Mouse (Mus musculus) limb, embryonic 13.5 days (tissue): ENCODE data around the gene Olfr1466. TPM values are rescaled to one million over a fixed set of nuclear protein-coding genes. Genes with fewer than 3 reads are reported as not detected.

Experiments used
- ATAC-seq: fragments of 200-750 bp; cut with Nextera tagmentation; 2 replicates; pipeline ENCODE4 v1.8.0; 2017; ENCODE audit warnings: low read depth, moderate number of reproducible peaks, moderate TSS enrichment; ENCODE audit not compliant: low FRiP score
- H3K27ac ChIP-seq: fragments of 300-500 bp; sonication (generic); 2 replicates; pipeline ENCODE4 v1.5.1; 2015; ENCODE audit warnings: inconsistent platforms, mild to moderate bottlenecking, moderate library complexity
- H3K27me3 ChIP-seq: fragments of 300-500 bp; sonication (generic); 2 replicates; pipeline ENCODE4 v1.6.1; 2015; ENCODE audit warnings: mild to moderate bottlenecking, inconsistent platforms
- H3K36me3 ChIP-seq: fragments of 300-500 bp; sonication (generic); 2 replicates; pipeline ENCODE4 v1.6.1; 2015; ENCODE audit warnings: inconsistent platforms, mild to moderate bottlenecking, moderate library complexity
- H3K4me1 ChIP-seq: fragments of 300-500 bp; sonication (generic); 2 replicates; pipeline ENCODE4 v1.6.1; 2015; ENCODE audit warnings: inconsistent platforms
- H3K4me2 ChIP-seq: fragments of 300-500 bp; sonication (generic); replicated peaks from 2 replicates; pipeline ENCODE4 v1.6.1; 2015; ENCODE audit warnings: inconsistent platforms, mild to moderate bottlenecking, moderate library complexity
- H3K4me3 ChIP-seq: fragments of 300-500 bp; sonication (generic); 2 replicates; pipeline ENCODE4 v1.5.1; 2015; ENCODE audit warnings: moderate library complexity, mild to moderate bottlenecking, inconsistent platforms
- H3K9ac ChIP-seq: fragments of 300-500 bp; sonication (generic); 2 replicates; pipeline ENCODE4 v1.6.1; 2015; ENCODE audit warnings: mild to moderate bottlenecking, inconsistent platforms
- H3K9me3 ChIP-seq: fragments of 300-500 bp; sonication (generic); 2 replicates; pipeline ENCODE4 v1.6.1; 2016; ENCODE audit warnings: inconsistent platforms
- WGBS: fragments of 180-500 bp; shearing (Covaris S2); methylation state at CpG from one replicate; pipeline ENCODE4 v1.1.7; 2015; 5-methylcytosine and 5-hydroxymethylcytosine counted together
- polyA plus RNA-seq: library from polyadenylated mRNA; unstranded; fragments of >200 nt; fragmentation: Nextera tagmentation; extraction: Ambion mirVana; gene quantifications from 2 replicates; pipeline ENCODE4 v1.2.1, GENCODE M21; 2015

The Olfr1466 gene
- not detected in 2 replicates for polyA plus RNA-seq

GRCm38 (mm10) chr19:13338562-13338961, at the start of gene Olfr1466:
Gene Olfr1466, plus strand, starts transcription at chr19:13338862.
- Histone ChIP-seq H3K27me3 (no peaks in the 10 kb centered on the region), H3K4me2 (no peak within 1 kb of the TSS), H3K9me3 (peaks cover 9% of the 10 kb centered on the region), H3K4me1 (no peaks in the 10 kb centered on the region), H3K9ac (no peak within 1 kb of the TSS), H3K36me3 (no peaks in the 10 kb centered on the region), H3K27ac (no peak within 1 kb of the TSS), H3K4me3 (no peak within 1 kb of the TSS)
- 91% methylated on average over 2 of the region's 2 CpGs for WGBS
- no peak for ATAC-seq

GRCm38 (mm10) chr19:13315441-13315840, 23.2 kb upstream of the Olfr1466 start, which contains the start of gene Olfr1465:
Gene Olfr1465, minus strand, starts transcription at chr19:13315541.
- Histone ChIP-seq H3K9ac (no peak within 1 kb of the TSS), H3K27ac (no peak within 1 kb of the TSS), H3K4me1 (no peaks in the 10 kb centered on the region), H3K4me2 (no peak within 1 kb of the TSS), H3K9me3 (no peaks in the 10 kb centered on the region), H3K4me3 (no peak within 1 kb of the TSS), H3K36me3 (no peaks in the 10 kb centered on the region), H3K27me3 (no peaks in the 10 kb centered on the region)
- ATAC-seq, result no peak

GRCm38 (mm10) chr19:13361936-13362335, 23.3 kb downstream of the Olfr1466 start, which contains the start of gene Olfr1467:
Gene Olfr1467, plus strand, starts transcription at chr19:13362236.
- H3K27me3 ChIP-seq, result no peaks in the 10 kb centered on the region
- ATAC-seq, result no peak
- WGBS, result 69% methylated on average over 2 of the region's 2 CpGs

More at GRCm38 (mm10) chr19:13361936-13362335, 23.3 kb downstream of the Olfr1466 start, which contains the start of gene Olfr1467:
- Histone ChIP-seq H3K4me2 (no peak within 1 kb of the TSS), H3K9ac (no peak within 1 kb of the TSS), H3K4me1 (no peaks in the 10 kb centered on the region), H3K4me3 (no peak within 1 kb of the TSS), H3K9me3 (peaks cover 10% of the 10 kb centered on the region), H3K27ac (no peak within 1 kb of the TSS), H3K36me3 (no peaks in the 10 kb centered on the region)

Other genes with a start within 250 kb of the Olfr1466 start
- not detected in 2 replicates for gene Olfr1457, start 241.0 kb upstream of the Olfr1466 start, polyA plus RNA-seq
- not detected in 2 replicates for gene Olfr1458, start 232.1 kb upstream of the Olfr1466 start, polyA plus RNA-seq
- not detected in 2 replicates for gene Olfr1459, start 189.3 kb upstream of the Olfr1466 start, polyA plus RNA-seq
- not detected in 2 replicates for gene Olfr1461, start 175.9 kb upstream of the Olfr1466 start, polyA plus RNA-seq
- not detected in 2 replicates for gene Olfr1462, start 153.1 kb upstream of the Olfr1466 start, polyA plus RNA-seq
- gene Olfr1463, start 107.5 kb upstream of the Olfr1466 start, polyA plus RNA-seq, result not detected in 2 replicates
- gene Olfr1465, start 23.3 kb upstream of the Olfr1466 start, polyA plus RNA-seq, result not detected in 2 replicates
- not detected in 2 replicates for gene Olfr1467, start 23.4 kb downstream of the Olfr1466 start, polyA plus RNA-seq
- gene Olfr1469, start 69.0 kb downstream of the Olfr1466 start, polyA plus RNA-seq, result not detected in 2 replicates
- not detected in 2 replicates for gene Olfr1471, start 104.5 kb downstream of the Olfr1466 start, polyA plus RNA-seq
- gene Olfr1472, start 117.2 kb downstream of the Olfr1466 start, polyA plus RNA-seq, result not detected in 2 replicates
- gene Olfr1474, start 130.7 kb downstream of the Olfr1466 start, polyA plus RNA-seq, result not detected in 2 replicates
- gene Olfr1475, start 141.3 kb downstream of the Olfr1466 start, polyA plus RNA-seq, result not detected in 2 replicates
- not detected in 2 replicates for gene Olfr1477, start 161.7 kb downstream of the Olfr1466 start, polyA plus RNA-seq
- gene Olfr1480, start 189.1 kb downstream of the Olfr1466 start, polyA plus RNA-seq, result not detected in 2 replicates
- not detected in 2 replicates for gene Olfr1484, start 244.6 kb downstream of the Olfr1466 start, polyA plus RNA-seq